Mouse (Mus musculus) G1E (cell line): Measurements from ENCODE around the gene Rgs7.

ENCODE experiments used
- CTCF ChIP-seq: IDR thresholded peaks from 2 replicates; pipeline ENCODE4 v1.5.1; 2012; ENCODE audit warnings: low read depth, low read length, inconsistent platforms, mixed read lengths
- GATA1 ChIP-seq: IDR thresholded peaks from 2 replicates; pipeline ENCODE4 v1.6.1; 2012; ENCODE audit warnings: borderline replicate concordance, low read length, inconsistent platforms, mixed read lengths
- POLR2AphosphoS5 ChIP-seq: IDR thresholded peaks from 2 replicates; pipeline ENCODE4 v1.6.1; 2012; ENCODE audit warnings: low read depth, low read length, inconsistent platforms; ENCODE audit not compliant: insufficient replicate concordance
- TAL1 ChIP-seq: conservative IDR thresholded peaks from 2 replicates; pipeline ENCODE4 v1.6.1; 2012; ENCODE audit warnings: low read depth, low read length, inconsistent platforms, mixed read lengths

DNA sequence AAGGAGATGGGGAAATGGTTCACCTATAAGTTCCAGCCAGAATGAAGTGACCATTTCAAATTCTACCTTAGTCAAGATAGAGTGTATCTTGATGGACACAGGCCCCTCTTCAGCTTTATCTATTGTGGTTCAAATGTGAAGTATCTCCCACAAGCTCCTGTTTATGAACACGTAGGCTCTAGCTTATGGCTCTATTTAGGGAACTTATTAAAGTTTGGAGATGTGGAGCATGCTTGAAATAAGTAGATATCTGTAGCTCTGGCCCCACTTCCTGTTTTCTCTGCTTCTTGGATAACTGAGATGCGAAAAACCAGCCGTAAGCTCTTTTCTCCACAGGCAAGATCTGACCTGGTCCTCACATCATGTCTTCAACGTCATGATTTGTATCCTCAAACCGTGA, 48.4 kb upstream of the Rgs7 start:
- TF ChIP-seq CTCF: no peak
- no peak for TF ChIP-seq GATA1
- TF ChIP-seq POLR2AphosphoS5: no peak
- no peak for TF ChIP-seq TAL1
